Mouse (Mus musculus) urinary bladder, postnatal 14 days (tissue): ENCODE results near the gene Clec5a.
A peak's percentile ranks its signal among the peaks of the same experiment; 100 is the strongest.
"Not testable (repeated sequence)": the region's sequence is repeated elsewhere in the genome, so short reads cannot be mapped to it uniquely, and the experiment has no call there.

ENCODE experiments used
- DNase-seq: peaks from one replicate; pipeline ENCODE4 v3.0.0; 2021; ENCODE audit warnings: low spot score

Clec5a gene

DNA sequence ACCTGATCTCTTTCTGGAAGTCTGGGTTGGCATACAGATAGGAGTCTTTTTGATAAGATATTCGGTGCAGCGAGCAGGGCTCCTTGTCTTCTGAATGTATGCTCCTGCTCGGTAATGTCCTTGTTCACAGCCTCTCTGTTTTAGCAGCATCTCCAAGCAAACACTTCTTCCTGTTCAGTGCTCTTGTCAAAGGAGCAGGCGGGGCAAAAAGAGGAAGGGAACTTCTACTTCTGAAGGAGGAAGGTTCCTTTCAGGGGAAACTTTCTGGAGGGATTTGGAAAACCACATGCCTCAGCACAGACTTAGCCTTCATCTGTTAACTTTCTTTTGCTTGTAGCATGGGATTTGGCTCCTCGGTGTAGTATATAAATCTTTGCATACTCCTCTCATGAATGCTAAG lies at the start of gene Clec5a:
TSS of gene Clec5a (minus strand) at position 177 of the 400 bp plus-strand sequence.
- no peak for DNase-seq

DNA sequence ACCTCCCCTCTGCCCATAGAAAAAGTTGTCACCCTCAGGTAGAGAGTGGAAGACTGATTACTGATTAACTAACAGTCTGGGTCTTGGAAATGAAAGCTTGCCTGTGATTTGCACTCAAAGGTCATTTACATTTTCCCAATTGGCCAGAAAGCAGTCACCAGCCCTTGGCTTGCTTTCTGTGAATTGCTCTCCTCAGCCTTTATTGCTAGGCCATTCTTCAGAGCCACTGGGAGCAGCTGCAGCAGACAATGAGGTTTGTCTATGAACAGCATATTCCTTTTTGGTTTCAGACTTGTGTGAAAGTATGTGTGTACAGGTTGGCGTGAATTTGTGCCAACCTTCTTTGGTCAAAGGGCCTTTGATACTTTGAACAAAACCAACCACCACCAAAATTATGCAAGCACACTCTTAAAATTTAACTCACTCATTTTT lies 49.0 kb upstream of the Clec5a start:
- DNase-seq = no peak

GRCm38 (mm10) chr6:40628406-40629000 lies 42.9 kb upstream of the Clec5a start, which contains the start of gene Mgam:
Gene Mgam (plus strand): TSS chr6:40628831.
- no peak for DNase-seq

DNA sequence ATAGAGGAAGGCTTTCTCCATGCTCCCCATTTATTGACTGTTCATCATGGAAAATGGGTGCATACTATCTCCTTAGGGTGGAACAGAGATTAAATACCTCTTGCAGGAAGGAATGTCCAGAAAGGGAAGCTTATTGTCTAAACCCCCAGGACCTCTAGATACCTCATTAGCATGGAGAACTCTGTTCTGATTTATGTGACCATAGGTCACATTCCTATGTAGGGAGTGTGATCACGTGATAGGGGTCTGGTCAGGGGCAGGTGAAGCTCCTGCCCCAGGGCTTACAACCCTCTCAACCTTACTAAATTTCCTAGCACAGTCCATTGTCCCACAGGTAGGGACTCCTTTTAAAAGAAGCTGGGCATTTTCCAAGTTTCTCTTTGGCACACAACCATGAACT lies 40.5 kb upstream of the Clec5a start:
- DNase-seq = no peak

GRCm38 (mm10) chr6:40617965-40618364 lies 32.3 kb upstream of the Clec5a start:
- DNase-seq = peak; percentile 66

- DNase-seq = no peak
Measured at GRCm38 (mm10) chr6:40613260-40613852, 27.7 kb upstream of the Clec5a start, which contains the start of gene Tas2r138. Gene Tas2r138 (minus strand): TSS chr6:40613310.

DNA sequence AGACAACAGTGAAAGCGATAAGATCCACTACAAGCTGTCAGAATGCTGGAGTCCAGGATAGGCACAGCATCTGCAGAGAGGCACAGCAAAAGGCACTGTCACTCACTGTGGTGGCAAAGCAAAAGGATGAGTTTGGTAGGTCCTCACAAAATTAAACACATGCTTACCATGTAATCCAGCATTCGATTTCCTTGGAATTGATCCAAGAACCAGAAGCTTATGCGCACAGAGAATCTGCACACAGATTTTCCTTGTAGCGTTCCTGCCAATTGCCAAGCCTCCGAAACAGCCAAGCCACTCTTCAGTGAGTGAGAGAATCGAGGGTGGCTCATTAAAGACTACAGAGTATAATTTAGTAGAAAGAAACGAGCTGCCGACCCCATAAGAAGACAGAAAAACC lies 24.6 kb upstream of the Clec5a start:
- no peak for DNase-seq

- DNase-seq = no peak
Measured at GRCm38 (mm10) chr6:40607431-40607830, 21.8 kb upstream of the Clec5a start.

- DNase-seq = not testable (repeated sequence)
Measured at GRCm38 (mm10) chr6:40598546-40598945, 12.9 kb upstream of the Clec5a start.

- no peak for DNase-seq
Measured at GRCm38 (mm10) chr6:40594804-40595550, 9.4 kb upstream of the Clec5a start.

GRCm38 (mm10) chr6:40588346-40588745 lies 2.7 kb upstream of the Clec5a start:
- DNase-seq = no peak

DNA sequence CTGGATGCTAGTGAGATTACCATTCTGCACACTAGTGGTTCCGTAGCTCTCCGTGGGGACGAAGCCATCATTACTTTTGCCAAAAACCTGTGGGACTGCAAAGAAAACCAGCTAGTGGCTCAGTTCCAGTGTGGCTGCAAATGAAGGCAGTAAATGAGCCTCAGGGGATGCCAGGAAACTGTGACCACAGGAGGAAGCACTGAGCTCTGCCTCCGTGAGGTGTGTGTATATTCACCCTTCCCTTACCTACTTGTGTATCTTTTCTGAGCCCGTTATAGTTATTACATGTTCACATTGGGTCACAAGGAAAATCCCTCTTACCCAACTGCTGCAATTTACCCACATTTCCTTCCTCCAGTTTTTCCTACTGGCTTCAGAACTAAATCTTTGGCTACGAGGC lies 1.3 kb downstream of the Clec5a start:
- DNase-seq = no peak

- no peak for DNase-seq
Measured at GRCm38 (mm10) chr6:40576305-40576704, 9.3 kb downstream of the Clec5a start.

GRCm38 (mm10) chr6:40573618-40574017 lies 12.0 kb downstream of the Clec5a start:
- DNase-seq = no peak

GRCm38 (mm10) chr6:40569187-40569586 lies 16.4 kb downstream of the Clec5a start, which contains the start of gene Olfr460:
Gene Olfr460 (plus strand): TSS chr6:40569487.
- no peak for DNase-seq

DNA sequence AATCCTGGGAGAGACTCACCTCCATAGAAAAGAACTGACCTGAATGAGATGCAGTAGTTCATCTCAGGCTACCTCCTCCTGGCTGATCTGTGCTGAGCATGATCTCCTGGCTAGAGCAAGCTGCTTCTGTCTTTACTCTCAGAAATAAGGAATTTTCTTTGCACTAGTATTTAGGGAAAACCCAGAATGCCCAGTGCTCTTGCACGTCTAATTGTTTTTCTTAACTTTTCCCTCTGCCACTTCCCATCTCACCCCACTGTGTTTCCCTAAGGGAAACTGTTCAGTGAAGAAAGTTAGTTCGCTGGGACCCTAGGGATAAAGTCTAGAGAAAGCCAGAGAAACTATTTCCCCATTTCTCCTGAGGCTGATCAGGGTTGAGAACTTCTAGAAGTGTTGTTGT lies 30.7 kb downstream of the Clec5a start, which contains the start of gene Olfr461:
TSS of gene Olfr461 (minus strand) at position 101 of the 400 bp plus-strand sequence.
- no peak for DNase-seq

DNA sequence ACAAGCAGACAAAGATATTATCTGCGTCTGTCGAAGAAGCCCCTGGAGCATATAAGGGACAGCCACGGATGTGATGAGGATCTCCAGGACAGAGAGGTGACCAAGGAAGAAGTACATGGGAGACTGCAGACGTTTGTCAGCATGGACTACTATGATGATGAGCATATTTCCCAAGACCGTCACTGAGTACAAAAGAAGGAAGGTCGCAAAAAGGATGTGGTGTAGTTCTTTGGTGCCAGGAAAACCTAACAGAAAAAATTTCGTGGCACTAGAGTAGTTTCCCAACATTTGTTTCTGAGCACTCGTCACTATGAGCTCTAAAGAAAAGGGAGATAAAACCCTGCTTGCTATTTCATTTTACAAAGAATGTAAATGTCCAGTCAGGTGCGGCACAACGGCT lies 40.9 kb downstream of the Clec5a start:
- no peak for DNase-seq
